Mouse (Mus musculus) bone marrow macrophage, adult 2 months (primary cell): ENCODE results near the gene Spata32.

Source experiments
- CTCF ChIP-seq: IDR thresholded peaks from 2 replicates; pipeline ENCODE4 v1.5.1; 2012; ENCODE audit warnings: low read depth, mild to moderate bottlenecking, low read length, moderate library complexity
- POLR2A ChIP-seq: IDR thresholded peaks from 2 replicates; pipeline ENCODE4 v1.6.1; 2012; ENCODE audit warnings: mild to moderate bottlenecking, low read depth, low read length, borderline replicate concordance

DNA sequence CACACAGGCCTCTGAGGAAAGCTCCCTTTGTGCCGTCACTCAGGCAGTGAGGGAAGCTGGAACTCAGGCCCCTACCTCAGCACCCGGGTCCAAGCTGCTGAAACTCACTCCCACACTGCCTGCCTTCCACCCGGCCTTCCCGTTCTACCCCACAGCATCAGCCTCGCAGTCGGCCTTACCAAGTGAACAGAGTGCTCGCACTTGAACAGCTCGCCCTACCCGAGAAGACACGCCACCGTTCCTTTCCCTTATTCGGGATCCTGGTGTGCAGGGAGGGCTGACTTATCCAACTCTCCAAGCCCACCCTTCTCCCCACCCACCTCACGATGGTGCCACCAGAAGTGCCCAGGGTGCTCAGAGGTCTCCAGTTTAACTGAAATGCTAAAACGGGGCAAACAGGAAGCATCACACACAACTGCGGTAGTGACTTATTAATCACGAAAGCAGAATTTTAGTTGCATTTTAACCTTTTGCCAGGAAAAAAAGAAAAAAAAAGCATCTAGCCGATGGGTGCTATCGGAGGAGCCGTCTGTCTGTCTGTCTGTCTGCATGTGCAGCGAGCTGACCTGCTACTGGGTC is 46.3 kb upstream of the Spata32 start:
- TF ChIP-seq CTCF (no peak), POLR2A (no peak)
